Mouse (Mus musculus) kidney, embryonic 14.5 days (tissue): ENCODE measurements around the gene Gprc5c. TPM values are rescaled to one million over a fixed set of nuclear protein-coding genes. Genes with fewer than 3 reads are reported as not detected.

Experiments used
- ATAC-seq: fragments of 200-750 bp; cut with Nextera tagmentation; 2 replicates; pipeline ENCODE4 v1.8.0; 2017; ENCODE audit warnings: moderate number of reproducible peaks, mild to moderate bottlenecking, moderate TSS enrichment, moderate library complexity; ENCODE audit not compliant: low FRiP score, low TSS enrichment
- H3K27ac ChIP-seq: fragments of 300-500 bp; sonication (generic); 2 replicates; pipeline ENCODE4 v1.5.1; 2014; ENCODE audit warnings: low read depth, mild to moderate bottlenecking, low read length, moderate library complexity, mixed read lengths
- H3K27me3 ChIP-seq: fragments of 300-500 bp; sonication (generic); 2 replicates; pipeline ENCODE4 v1.6.1; 2014; ENCODE audit warnings: mild to moderate bottlenecking, low read length; ENCODE audit not compliant: control insufficient read depth, insufficient read depth
- H3K36me3 ChIP-seq: fragments of 300-500 bp; sonication (generic); 2 replicates; pipeline ENCODE4 v1.6.1; 2014; ENCODE audit warnings: low read length, mixed read lengths; ENCODE audit not compliant: control insufficient read depth, insufficient read depth
- H3K4me1 ChIP-seq: fragments of 300-500 bp; sonication (generic); 2 replicates; pipeline ENCODE4 v1.6.1; 2014; ENCODE audit warnings: low read length, mixed read lengths; ENCODE audit not compliant: control insufficient read depth, insufficient read depth
- H3K4me2 ChIP-seq: fragments of 300-500 bp; sonication (generic); replicated peaks from 2 replicates; pipeline ENCODE4 v1.6.1; 2014; ENCODE audit warnings: low read depth, mild to moderate bottlenecking, low read length
- H3K4me3 ChIP-seq: fragments of 300-500 bp; sonication (generic); 2 replicates; pipeline ENCODE4 v1.5.1; 2014; ENCODE audit warnings: mild to moderate bottlenecking, low read length
- H3K9ac ChIP-seq: fragments of 300-500 bp; sonication (generic); 2 replicates; pipeline ENCODE4 v1.6.1; 2014; ENCODE audit warnings: low read depth, mild to moderate bottlenecking, low read length, moderate library complexity
- H3K9me3 ChIP-seq: fragments of 300-500 bp; sonication (generic); 2 replicates; pipeline ENCODE4 v1.6.1; 2016; ENCODE audit warnings: low read length; ENCODE audit not compliant: control insufficient read depth
- WGBS: fragments of 180-500 bp; shearing (Covaris S2); extraction: QIAGEN DNeasy Blood & Tissue Kit; methylation state at CpG from one replicate; pipeline ENCODE4 v1.1.7; 2014; 5-methylcytosine and 5-hydroxymethylcytosine counted together
- polyA plus RNA-seq: library from polyadenylated mRNA; unstranded; fragments of >200 nt; fragmentation: Nextera tagmentation; extraction: Ambion mirVana; gene quantifications from 2 replicates; pipeline ENCODE4 v1.2.1, GENCODE M21; 2014

Gprc5c gene
- polyA plus RNA-seq, 1 experiment from 2014 or later, result 105 TPM

GRCm38 (mm10) chr11:114879666-114880065 lies 28.7 kb downstream of the Gprc5c start:
- 86% methylated on average over 2 of the region's 2 CpGs for WGBS
- Histone ChIP-seq H3K9me3 (no peaks in the 10 kb centered on the region), H3K4me2 (no peak overlapping the region), H3K9ac (no peak overlapping the region), H3K27me3 (no peaks in the 10 kb centered on the region), H3K27ac (no peak overlapping the region), H3K36me3 (no peaks in the 10 kb centered on the region), H3K4me1 (peaks cover 20% of the 10 kb centered on the region; the same call in 1 of the 2 replicates), H3K4me3 (no peak overlapping the region)
- ATAC-seq, result no peak

GRCm38 (mm10) chr11:114880185-114880584 lies 29.2 kb downstream of the Gprc5c start:
- H3K27ac ChIP-seq, result no peak overlapping the region
- peaks cover 15% of the 10 kb centered on the region; the same call in 1 of the 2 replicates for H3K4me1 ChIP-seq
- H3K9me3 ChIP-seq, result no peaks in the 10 kb centered on the region
- ATAC-seq, result no peak
- H3K27me3 ChIP-seq, result no peaks in the 10 kb centered on the region
- no peak overlapping the region for H3K4me2 ChIP-seq
- H3K9ac ChIP-seq, result no peak overlapping the region
- no peaks in the 10 kb centered on the region for H3K36me3 ChIP-seq
- H3K4me3 ChIP-seq, result no peak overlapping the region

GRCm38 (mm10) chr11:114880589-114880988 lies 29.6 kb downstream of the Gprc5c start:
- H3K27me3 ChIP-seq, result no peaks in the 10 kb centered on the region
- 10% methylated on average over 1 of the region's 1 CpGs for WGBS

GRCm38 (mm10) chr11:114883251-114883789 lies 32.4 kb downstream of the Gprc5c start:
- H3K27me3 ChIP-seq, result no peaks in the 10 kb centered on the region
- no peaks in the 10 kb centered on the region for H3K36me3 ChIP-seq
- WGBS, result 86% methylated on average over 4 of the region's 4 CpGs
- H3K9me3 ChIP-seq, result no peaks in the 10 kb centered on the region
- no peak for ATAC-seq
- H3K4me2 ChIP-seq, result no peak overlapping the region
- H3K9ac ChIP-seq, result no peak overlapping the region
- H3K4me1 ChIP-seq, result no peaks in the 10 kb centered on the region
- H3K27ac ChIP-seq, result no peak overlapping the region
- no peak overlapping the region for H3K4me3 ChIP-seq

More at GRCm38 (mm10) chr11:114880589-114880988, 29.6 kb downstream of the Gprc5c start:
- Histone ChIP-seq H3K4me1 (peaks cover 12% of the 10 kb centered on the region; the same call in 1 of the 2 replicates), H3K27ac (no peak overlapping the region), H3K9me3 (no peaks in the 10 kb centered on the region), H3K4me2 (no peak overlapping the region), H3K4me3 (no peak overlapping the region), H3K9ac (no peak overlapping the region), H3K36me3 (no peaks in the 10 kb centered on the region)
- no peak for ATAC-seq

GRCm38 (mm10) chr11:114884380-114885100 lies 33.6 kb downstream of the Gprc5c start:
- Histone ChIP-seq H3K36me3 (no peaks in the 10 kb centered on the region), H3K4me1 (no peaks in the 10 kb centered on the region), H3K4me2 (no peak overlapping the region), H3K9ac (no peak overlapping the region), H3K9me3 (no peaks in the 10 kb centered on the region), H3K4me3 (no peak overlapping the region), H3K27ac (no peak overlapping the region), H3K27me3 (no peaks in the 10 kb centered on the region)
- no peak for ATAC-seq
- WGBS, result 83% methylated on average over 4 of the region's 4 CpGs

- Histone ChIP-seq H3K9me3 (no peaks in the 10 kb centered on the region), H3K36me3 (no peaks in the 10 kb centered on the region), H3K4me2 (peak within 1 kb of the TSS; percentile 38), H3K27me3 (no peaks in the 10 kb centered on the region), H3K4me3 (peak within 1 kb of the TSS; percentile 8; the same call in 1 of the 2 replicates), H3K9ac (0 out of 2 replicates have a peak within 1 kb of the TSS, but pooled peaks have one; percentile 12), H3K27ac (no peak within 1 kb of the TSS), H3K4me1 (peaks cover 8% of the 10 kb centered on the region; the same call in 1 of the 2 replicates)
- ATAC-seq, result peak; percentile 87
- 32% methylated on average over 18 of the region's 18 CpGs for WGBS
Measured at GRCm38 (mm10) chr11:114889991-114890518, 39.1 kb downstream of the Gprc5c start, which contains the start of gene Cd300a. Gene Cd300a (plus strand): TSS chr11:114890041.

GRCm38 (mm10) chr11:114890542-114890941 lies 39.6 kb downstream of the Gprc5c start:
- Histone ChIP-seq H3K4me3 (no peak overlapping the region), H3K4me2 (peak overlapping the region; percentile 38), H3K9me3 (no peaks in the 10 kb centered on the region), H3K27me3 (no peaks in the 10 kb centered on the region), H3K36me3 (no peaks in the 10 kb centered on the region), H3K9ac (no peak overlapping the region), H3K27ac (no peak overlapping the region), H3K4me1 (peaks cover 8% of the 10 kb centered on the region; the same call in 1 of the 2 replicates)
- 36% methylated on average over 5 of the region's 5 CpGs for WGBS
- ATAC-seq, result 0 out of 2 replicates have a peak, but pooled peaks have one; percentile 35

- no peak overlapping the region for H3K9ac ChIP-seq
- no peaks in the 10 kb centered on the region for H3K27me3 ChIP-seq
- H3K4me3 ChIP-seq, result no peak overlapping the region
- no peak overlapping the region for H3K27ac ChIP-seq
- no peaks in the 10 kb centered on the region for H3K36me3 ChIP-seq
- H3K9me3 ChIP-seq, result no peaks in the 10 kb centered on the region
- no peak for ATAC-seq
- 86% methylated on average over 3 of the region's 3 CpGs for WGBS
- no peaks in the 10 kb centered on the region for H3K4me1 ChIP-seq
- no peak overlapping the region for H3K4me2 ChIP-seq
Measured at GRCm38 (mm10) chr11:114896085-114896484, 45.1 kb downstream of the Gprc5c start.

GRCm38 (mm10) chr11:114898026-114898425 lies 47.1 kb downstream of the Gprc5c start:
- no peaks in the 10 kb centered on the region for H3K27me3 ChIP-seq
- no peaks in the 10 kb centered on the region for H3K4me1 ChIP-seq
- H3K9me3 ChIP-seq, result no peaks in the 10 kb centered on the region
- H3K9ac ChIP-seq, result no peak overlapping the region
- no peak overlapping the region for H3K4me2 ChIP-seq
- H3K4me3 ChIP-seq, result no peak overlapping the region
- 35% methylated on average over 1 of the region's 1 CpGs for WGBS
- no peak for ATAC-seq
- H3K27ac ChIP-seq, result no peak overlapping the region
- no peaks in the 10 kb centered on the region for H3K36me3 ChIP-seq
